Mouse (Mus musculus): ENCODE data around the gene Rora.
A peak's percentile ranks its signal among the peaks of the same experiment; 100 is the strongest.

The Rora gene

GRCm38 (mm10) chr9:69323831-69324230 lies 670.2 kb downstream of the Rora start:
- DNase-seq, result peak; percentile 27

DNA sequence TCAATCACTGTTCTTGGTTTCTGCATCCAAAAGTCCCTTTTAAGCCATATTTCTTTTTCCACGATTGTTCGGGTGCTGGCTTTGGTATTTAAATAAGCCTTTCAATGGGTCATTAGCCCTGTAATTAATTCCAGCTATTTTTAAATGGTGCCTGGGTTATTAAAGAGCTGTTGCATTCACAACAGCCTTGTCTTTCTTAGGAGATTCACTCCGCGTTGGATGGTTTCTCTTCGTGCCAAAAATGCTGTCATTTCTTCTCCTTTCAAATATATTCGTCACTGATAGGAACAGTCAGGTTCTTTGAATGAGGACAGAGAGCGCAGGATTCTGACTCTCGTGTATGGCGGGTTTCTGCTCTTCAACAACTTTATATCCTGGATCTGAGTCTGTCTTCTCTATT lies 673.5 kb downstream of the Rora start:
- no peak for DNase-seq

DNA sequence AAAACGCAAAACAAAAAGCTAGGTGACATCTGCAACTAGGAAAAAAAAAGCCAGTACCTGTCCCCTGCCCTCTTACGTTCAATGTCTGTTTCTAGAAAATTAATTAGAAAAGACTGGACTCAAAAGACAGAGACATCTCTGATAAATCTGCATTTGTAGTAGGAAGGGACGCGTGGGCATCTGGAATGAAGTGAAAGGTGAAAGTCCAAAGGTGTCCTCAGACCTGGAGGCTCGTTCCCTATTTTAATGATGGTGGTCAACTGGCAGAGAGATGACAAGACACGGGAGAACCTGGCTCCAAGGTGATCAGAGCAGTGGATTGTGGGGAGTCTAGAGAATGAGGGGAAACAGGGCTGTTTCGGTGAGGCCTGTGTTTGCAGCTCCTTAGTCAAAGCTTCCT lies 674.0 kb downstream of the Rora start:
- peak; percentile 37 for DNase-seq

- DNase-seq, result peak; percentile 65
These were observed 678.2 kb downstream of the Rora start for GRCm38 (mm10) chr9:69331790-69332189.

GRCm38 (mm10) chr9:69332802-69333568 lies 679.4 kb downstream of the Rora start:
- no peak for DNase-seq

GRCm38 (mm10) chr9:69333654-69334053 lies 680.1 kb downstream of the Rora start:
- DNase-seq, result no peak

GRCm38 (mm10) chr9:69334106-69334505 lies 680.5 kb downstream of the Rora start:
- peak; percentile 30 for DNase-seq

- no peak for DNase-seq
These were observed 682.5 kb downstream of the Rora start for GRCm38 (mm10) chr9:69336063-69336462.

GRCm38 (mm10) chr9:69339199-69339598 lies 685.6 kb downstream of the Rora start:
- DNase-seq, result peak; percentile 71

DNA sequence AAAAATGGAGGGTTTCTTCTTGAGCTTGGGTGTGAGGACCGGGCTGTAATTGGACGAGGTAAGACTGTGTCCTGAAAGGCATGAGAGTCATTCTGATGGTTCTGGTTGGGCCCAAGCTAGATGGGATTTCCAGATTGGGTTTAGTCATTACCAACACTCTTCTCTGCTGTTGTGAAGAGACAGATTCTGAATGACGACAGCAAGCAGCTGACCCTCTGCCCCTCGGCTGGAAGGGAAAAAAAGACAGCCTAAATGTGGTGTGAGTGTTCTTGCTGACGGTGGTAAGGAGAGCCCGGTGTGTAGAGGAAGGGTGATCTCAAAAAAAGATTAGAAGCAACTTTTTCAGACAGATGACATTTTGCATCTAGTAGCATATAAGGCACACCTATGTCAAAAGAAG lies 686.2 kb downstream of the Rora start:
- no peak for DNase-seq

GRCm38 (mm10) chr9:69340421-69340820 lies 686.8 kb downstream of the Rora start:
- DNase-seq, result no peak

DNA sequence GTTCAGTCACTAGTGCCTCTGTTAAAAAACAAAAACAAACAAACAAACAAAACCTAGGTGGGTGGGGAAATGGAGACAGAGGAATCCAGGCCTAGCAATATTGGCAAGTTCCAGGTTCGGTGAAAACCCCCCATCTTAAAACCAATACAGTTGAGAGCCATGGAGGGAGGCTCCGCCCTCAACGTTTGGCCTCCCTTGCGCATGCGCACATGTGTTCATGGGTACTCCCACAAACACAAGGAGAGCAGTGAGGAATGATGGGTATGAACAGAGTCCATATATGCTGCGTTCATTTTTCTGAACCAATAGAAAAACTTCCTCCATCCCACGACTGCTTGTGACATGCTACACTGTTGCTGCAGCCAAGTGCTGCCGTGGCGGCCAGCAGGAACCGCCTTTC lies 690.3 kb downstream of the Rora start:
- DNase-seq, result no peak

DNA sequence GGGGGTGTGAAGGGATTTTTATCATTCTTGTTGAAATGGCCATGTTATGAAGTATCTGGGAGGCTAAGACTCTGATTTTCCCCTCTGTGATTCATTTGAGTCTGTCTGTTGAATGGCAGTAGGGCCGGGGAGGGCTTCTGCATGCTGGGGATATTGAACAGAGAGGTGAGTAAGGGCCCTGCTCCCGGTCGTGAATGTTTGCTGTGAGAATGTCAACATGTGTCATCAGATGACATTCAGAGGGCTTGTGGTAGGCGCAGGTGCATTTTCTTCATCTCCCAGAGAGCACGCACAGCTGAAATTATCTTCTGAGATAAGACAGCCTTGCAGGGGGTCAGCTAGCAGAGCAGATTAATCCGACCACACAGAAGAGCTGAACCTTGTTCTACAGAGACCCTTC lies 692.0 kb downstream of the Rora start:
- no peak for DNase-seq

DNA sequence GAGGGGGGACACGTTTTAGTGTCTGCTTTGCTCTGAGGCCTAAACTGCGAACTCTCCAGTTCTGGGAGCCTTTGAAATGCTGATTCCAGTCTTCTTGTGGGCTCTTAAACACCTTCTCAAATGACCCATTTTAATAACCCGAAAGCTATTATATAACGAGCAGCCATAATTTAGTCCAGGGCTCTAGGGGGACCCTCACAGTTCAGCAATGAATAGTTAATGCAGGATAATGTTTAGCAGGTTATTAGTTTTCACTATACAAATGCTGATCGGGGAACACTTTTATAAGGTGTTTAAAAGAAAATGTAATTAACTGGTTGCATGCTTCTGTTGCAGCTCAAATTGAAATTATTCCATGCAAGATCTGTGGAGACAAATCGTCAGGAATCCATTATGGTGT lies 694.2 kb downstream of the Rora start:
- no peak for DNase-seq

- DNase-seq, result no peak
These were observed 696.0 kb downstream of the Rora start for GRCm38 (mm10) chr9:69349537-69349936.

DNA sequence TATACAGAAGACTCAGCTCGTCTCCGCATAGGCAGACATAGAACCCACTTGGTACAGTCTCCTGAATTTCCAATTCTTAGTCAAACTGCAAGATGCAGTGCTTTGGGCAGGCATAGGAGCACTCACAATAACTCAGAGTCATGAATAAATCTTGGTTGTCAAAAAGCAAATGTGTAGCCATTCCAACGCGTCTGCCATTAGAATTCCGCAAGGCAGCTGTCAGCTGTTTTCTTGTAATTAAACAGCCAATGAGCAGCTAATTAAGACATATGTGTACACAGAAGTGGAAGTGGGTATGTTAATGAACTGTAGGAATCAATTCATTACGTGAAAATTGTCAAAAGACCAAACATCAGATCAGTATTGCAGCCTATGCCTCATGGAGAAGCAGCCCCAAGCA lies 700.6 kb downstream of the Rora start:
- DNase-seq, result no peak

GRCm38 (mm10) chr9:69357834-69358233 lies 704.2 kb downstream of the Rora start:
- peak; percentile 24 for DNase-seq

DNA sequence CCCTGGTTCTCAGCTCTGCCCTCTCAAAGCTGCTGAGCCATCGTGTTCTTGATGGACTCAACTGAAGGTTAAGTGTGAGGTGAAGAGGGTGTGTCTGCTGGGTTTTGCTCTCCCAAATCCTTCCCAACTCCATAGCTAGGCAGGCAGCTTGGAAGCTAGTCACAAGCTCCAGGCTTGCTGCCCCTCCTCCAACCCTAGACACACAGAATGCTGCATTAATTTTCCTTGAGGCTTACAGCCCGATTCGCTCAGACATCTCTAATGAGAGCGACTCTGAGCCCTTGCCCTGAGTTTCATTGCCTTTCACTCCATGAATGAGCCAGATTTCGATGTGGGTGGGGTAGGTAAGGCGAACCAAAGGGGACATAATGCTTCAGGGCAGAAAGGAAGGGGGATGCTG lies 705.2 kb downstream of the Rora start:
- no peak for DNase-seq

- no peak for DNase-seq
These were observed 708.4 kb downstream of the Rora start for GRCm38 (mm10) chr9:69361951-69362445.

GRCm38 (mm10) chr9:69362766-69363165 lies 709.2 kb downstream of the Rora start:
- no peak for DNase-seq

- no peak for DNase-seq
These were observed 710.5 kb downstream of the Rora start for GRCm38 (mm10) chr9:69364117-69364516.

DNA sequence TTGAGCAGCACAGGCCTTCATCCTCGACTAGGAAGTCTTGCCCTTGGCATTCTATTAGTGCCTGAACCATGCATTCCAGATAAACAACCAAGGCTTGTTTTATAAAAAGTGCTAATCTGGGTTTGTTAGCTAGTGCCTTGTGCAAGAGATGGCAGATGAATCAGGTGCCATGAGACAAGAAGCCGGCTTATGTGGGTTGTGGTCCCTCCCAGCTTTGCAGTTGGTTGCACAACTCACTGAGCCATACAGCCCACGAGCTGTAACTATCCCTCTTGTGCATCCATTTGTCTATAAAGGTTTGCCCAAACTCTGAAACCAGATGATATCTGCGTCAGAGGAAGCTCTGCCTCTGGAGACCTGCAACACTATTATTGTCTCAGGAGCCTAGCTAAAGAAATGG lies 713.5 kb downstream of the Rora start:
- no peak for DNase-seq

- DNase-seq, result peak; percentile 41
These were observed 714.5 kb downstream of the Rora start for GRCm38 (mm10) chr9:69368071-69368470.

- DNase-seq, result no peak
These were observed 717.6 kb downstream of the Rora start for GRCm38 (mm10) chr9:69371046-69371724.

Data from kidney, adult 11 months (tissue).